Mouse (Mus musculus): ENCODE results near the gene Mtr. TPM values are rescaled to one million over a fixed set of nuclear protein-coding genes. Genes with fewer than 3 reads are reported as not detected.

Gene Mtr
- polyA plus RNA-seq (2017; shearing (Covaris generic)) = 22.7 TPM

GRCm38 (mm10) chr13:12257391-12258380 lies at the start of gene Mtr:
Gene Mtr (minus strand): TSS chr13:12258113.

Other genes with a start within 250 kb of the Mtr start
- gene Ryr2, start 151.2 kb downstream of the Mtr start, polyA plus RNA-seq (2017; shearing (Covaris generic)) = 0.34 TPM
- gene Actn2, start 82.6 kb upstream of the Mtr start, polyA plus RNA-seq (2017; shearing (Covaris generic)) = 2.5 TPM
- gene Heatr1, start 136.9 kb upstream of the Mtr start, polyA plus RNA-seq (2017; shearing (Covaris generic)) = 40.6 TPM
- 55.1 TPM for gene Lgals8, start 206.8 kb upstream of the Mtr start, polyA plus RNA-seq (2017; shearing (Covaris generic))